Mouse (Mus musculus) forebrain, embryonic 11.5 days (tissue): Measurements from ENCODE around the gene Ifngr2. TPM values are rescaled to one million over a fixed set of nuclear protein-coding genes. Genes with fewer than 3 reads are reported as not detected.

ENCODE experiments used
- ATAC-seq: fragments of 200-750 bp; cut with Nextera tagmentation; replicated peaks from 2 replicates; pipeline ENCODE4 v1.8.0; 2017; ENCODE audit warnings: moderate TSS enrichment; ENCODE audit not compliant: low FRiP score
- DNase-seq: peaks from one replicate; pipeline ENCODE4 v3.0.0-alpha.2; 2017; ENCODE audit warnings: low spot score
- H3K27ac ChIP-seq: fragments of 300-500 bp; sonication (generic); 2 replicates; pipeline ENCODE4 v1.5.1; 2014; ENCODE audit warnings: low read depth, low read length
- H3K27me3 ChIP-seq: fragments of 300-500 bp; sonication (generic); 2 replicates; pipeline ENCODE4 v1.6.1; 2014; ENCODE audit warnings: mild to moderate bottlenecking, low read length, mixed read lengths; ENCODE audit not compliant: control insufficient read depth, insufficient read depth
- H3K36me3 ChIP-seq: fragments of 300-500 bp; sonication (generic); 2 replicates; pipeline ENCODE4 v1.6.1; 2014; ENCODE audit warnings: mild to moderate bottlenecking, low read length, moderate library complexity, mixed read lengths; ENCODE audit not compliant: control insufficient read depth, insufficient read depth
- H3K4me1 ChIP-seq: fragments of 300-500 bp; sonication (generic); replicated peaks from 2 replicates; pipeline ENCODE4 v1.6.1; 2014; ENCODE audit warnings: low read length, mixed read lengths; ENCODE audit not compliant: control insufficient read depth, insufficient read depth
- H3K4me2 ChIP-seq: fragments of 300-500 bp; sonication (generic); 2 replicates; pipeline ENCODE4 v1.6.1; 2014; ENCODE audit warnings: low read depth, mild to moderate bottlenecking, low read length, moderate library complexity, mixed read lengths; ENCODE audit not compliant: severe bottlenecking
- H3K4me3 ChIP-seq: fragments of 300-500 bp; sonication (generic); 2 replicates; pipeline ENCODE4 v1.5.1; 2014; ENCODE audit warnings: low read depth, low read length
- H3K9ac ChIP-seq: fragments of 300-500 bp; sonication (generic); 2 replicates; pipeline ENCODE4 v1.6.1; 2014; ENCODE audit warnings: low read length
- H3K9me3 ChIP-seq: fragments of 300-500 bp; sonication (generic); 2 replicates; pipeline ENCODE4 v1.6.1; 2016; ENCODE audit warnings: low read length, mixed read lengths; ENCODE audit not compliant: control insufficient read depth
- whole genome bisulfite sequencing: fragments of 180-500 bp; shearing (Covaris S2); extraction: QIAGEN DNeasy Blood & Tissue Kit; methylation state at CpG from one replicate; pipeline ENCODE4 v1.1.7; 2014; 5-methylcytosine and 5-hydroxymethylcytosine counted together
- polyA plus RNA-seq: library from polyadenylated mRNA; unstranded; fragments of >200 nt; fragmentation: Nextera tagmentation; extraction: Ambion mirVana; gene quantifications from 2 replicates; pipeline ENCODE4 v1.2.1, GENCODE M21; 2014

The Ifngr2 gene
- polyA plus RNA-seq, 1 experiment from 2014 or later, result 31.6 TPM

GRCm38 (mm10) chr16:91543619-91544018, 3.3 kb upstream of the Ifngr2 start:
- Histone ChIP-seq H3K36me3 (no peaks in the 10 kb centered on the region), H3K9ac (no peak overlapping the region), H3K4me3 (no peak overlapping the region), H3K27ac (no peak overlapping the region), H3K4me2 (no peak overlapping the region), H3K9me3 (no peaks in the 10 kb centered on the region), H3K27me3 (no peaks in the 10 kb centered on the region), H3K4me1 (peaks cover 2% of the 10 kb centered on the region; the same call in 1 of the 2 replicates)
- DNase-seq (no peak), ATAC-seq (no peak)
- 94% methylated on average over 1 of the region's 1 CpGs for WGBS

GRCm38 (mm10) chr16:91545597-91546281, 1.1 kb upstream of the Ifngr2 start:
- Histone ChIP-seq H3K36me3 (no peaks in the 10 kb centered on the region), H3K4me3 (no peak overlapping the region)
- no peak for DNase-seq

GRCm38 (mm10) chr16:91546391-91546835, 459 bp upstream of the Ifngr2 start:
- Histone ChIP-seq H3K27me3 (no peaks in the 10 kb centered on the region), H3K27ac (no peak overlapping the region), H3K4me2 (peak overlapping the region; percentile 97), H3K4me1 (peaks cover 10% of the 10 kb centered on the region), H3K4me3 (peak overlapping the region; percentile 89), H3K9ac (peak overlapping the region; percentile 95), H3K36me3 (no peaks in the 10 kb centered on the region), H3K9me3 (no peaks in the 10 kb centered on the region)
- DNase-seq (no peak), ATAC-seq (peak; percentile 70)
- 12% methylated on average over 14 of the region's 14 CpGs for WGBS

More at GRCm38 (mm10) chr16:91545597-91546281, 1.1 kb upstream of the Ifngr2 start:
- 66% methylated on average over 10 of the region's 10 CpGs for WGBS
- Histone ChIP-seq H3K4me2 (no peak overlapping the region), H3K27ac (no peak overlapping the region), H3K27me3 (no peaks in the 10 kb centered on the region), H3K4me1 (peaks cover 8% of the 10 kb centered on the region), H3K9me3 (no peaks in the 10 kb centered on the region), H3K9ac (no peak overlapping the region)
- no peak for ATAC-seq

GRCm38 (mm10) chr16:91547974-91548373, 1.1 kb downstream of the Ifngr2 start:
- Histone ChIP-seq H3K4me1 (peaks cover 10% of the 10 kb centered on the region), H3K9ac (no peak overlapping the region), H3K27ac (no peak overlapping the region), H3K4me3 (no peak overlapping the region; the same call in 1 of the 2 replicates), H3K4me2 (peak overlapping the region; percentile 97), H3K27me3 (no peaks in the 10 kb centered on the region), H3K36me3 (no peaks in the 10 kb centered on the region), H3K9me3 (no peaks in the 10 kb centered on the region)
- WGBS, result 59% methylated on average over 5 of the region's 5 CpGs
- ATAC-seq, result no peak
- no peak for DNase-seq

- Histone ChIP-seq H3K9me3 (no peaks in the 10 kb centered on the region), H3K36me3 (no peaks in the 10 kb centered on the region), H3K27ac (no peak overlapping the region), H3K27me3 (no peaks in the 10 kb centered on the region), H3K9ac (no peak overlapping the region), H3K4me2 (no peak overlapping the region), H3K4me3 (no peak overlapping the region), H3K4me1 (peaks cover 10% of the 10 kb centered on the region)
- WGBS, result 58% methylated on average over 5 of the region's 5 CpGs
- ATAC-seq (no peak), DNase-seq (no peak)
These were observed 1.7 kb downstream of the Ifngr2 start for GRCm38 (mm10) chr16:91548586-91548985.

- no peaks in the 10 kb centered on the region for H3K36me3 ChIP-seq
- no peak overlapping the region for H3K4me2 ChIP-seq
- H3K27ac ChIP-seq, result no peak overlapping the region
- no peaks in the 10 kb centered on the region for H3K27me3 ChIP-seq
- no peaks in the 10 kb centered on the region for H3K9me3 ChIP-seq
- H3K4me3 ChIP-seq, result no peak overlapping the region
- 70% methylated on average over 2 of the region's 2 CpGs for whole genome bisulfite sequencing
- H3K4me1 ChIP-seq, result peaks cover 10% of the 10 kb centered on the region
- no peak for DNase-seq
- no peak overlapping the region for H3K9ac ChIP-seq
- no peak for ATAC-seq
These were observed 2.1 kb downstream of the Ifngr2 start for GRCm38 (mm10) chr16:91548996-91549395.

GRCm38 (mm10) chr16:91549616-91550015, 2.7 kb downstream of the Ifngr2 start:
- Histone ChIP-seq H3K4me1 (peaks cover 10% of the 10 kb centered on the region), H3K4me2 (no peak overlapping the region)
- DNase-seq, result no peak

GRCm38 (mm10) chr16:91551081-91551524, 4.2 kb downstream of the Ifngr2 start:
- no peaks in the 10 kb centered on the region for H3K9me3 ChIP-seq
- H3K4me1 ChIP-seq, result peaks cover 10% of the 10 kb centered on the region
- no peak overlapping the region for H3K9ac ChIP-seq
- H3K27me3 ChIP-seq, result no peaks in the 10 kb centered on the region
- 76% methylated on average over 10 of the region's 10 CpGs for WGBS
- H3K27ac ChIP-seq, result no peak overlapping the region
- H3K4me2 ChIP-seq, result no peak overlapping the region
- H3K4me3 ChIP-seq, result no peak overlapping the region
- H3K36me3 ChIP-seq, result no peaks in the 10 kb centered on the region
- no peak for DNase-seq
- ATAC-seq, result no peak

More at GRCm38 (mm10) chr16:91549616-91550015, 2.7 kb downstream of the Ifngr2 start:
- H3K36me3 ChIP-seq, result no peaks in the 10 kb centered on the region
- H3K4me3 ChIP-seq, result no peak overlapping the region
- WGBS, result 54% methylated on average over 5 of the region's 5 CpGs
- H3K9ac ChIP-seq, result no peak overlapping the region
- no peaks in the 10 kb centered on the region for H3K27me3 ChIP-seq
- no peak overlapping the region for H3K27ac ChIP-seq
- H3K9me3 ChIP-seq, result no peaks in the 10 kb centered on the region
- no peak for ATAC-seq

GRCm38 (mm10) chr16:91552072-91552471, 5.2 kb downstream of the Ifngr2 start:
- 63% methylated on average over 9 of the region's 9 CpGs for WGBS

More at GRCm38 (mm10) chr16:91552072-91552471, 5.2 kb downstream of the Ifngr2 start:
- ATAC-seq (no peak), DNase-seq (no peak)
- no peaks in the 10 kb centered on the region for H3K36me3 ChIP-seq
- no peak overlapping the region for H3K4me2 ChIP-seq
- H3K27me3 ChIP-seq, result no peaks in the 10 kb centered on the region
- no peaks in the 10 kb centered on the region for H3K9me3 ChIP-seq
- H3K27ac ChIP-seq, result no peak overlapping the region
- no peak overlapping the region for H3K9ac ChIP-seq
- H3K4me3 ChIP-seq, result no peak overlapping the region
- H3K4me1 ChIP-seq, result peaks cover 10% of the 10 kb centered on the region
